Mouse (Mus musculus): ENCODE measurements around the gene Clpb. TPM values are rescaled to one million over a fixed set of nuclear protein-coding genes. Genes with fewer than 3 reads are reported as not detected.
A peak's percentile ranks its signal among the peaks of the same experiment; 100 is the strongest.

The Clpb gene
- total RNA-seq, 2 experiments from 2014 or later, result 62.7 to 67.0 TPM

- intact Hi-C loops (cut with DNase I), result no loop called here
- no peak for DNase-seq
Measured at GRCm38 (mm10) chr7:101671601-101672280, 8.3 kb downstream of the Clpb start.

GRCm38 (mm10) chr7:101673497-101673896, 10.1 kb downstream of the Clpb start:
- intact Hi-C loops (cut with DNase I), result no loop called here

GRCm38 (mm10) chr7:101676033-101676761, 12.8 kb downstream of the Clpb start:
- intact Hi-C loops (cut with DNase I), result loop anchor here (5.0 kb wide), 3 partner anchors 96 to 221 kb away; no protein-coding TSS in a partner anchor
- peak; percentile 36 for DNase-seq

More at GRCm38 (mm10) chr7:101673497-101673896, 10.1 kb downstream of the Clpb start:
- peak; percentile 57 to 68 for DNase-seq

GRCm38 (mm10) chr7:101676762-101677308, 13.4 kb downstream of the Clpb start:
- intact Hi-C loops (cut with DNase I), result loop anchor here (5.0 kb wide), 3 partner anchors 95 to 220 kb away; no protein-coding TSS in a partner anchor
- DNase-seq, result no peak

GRCm38 (mm10) chr7:101679591-101679990, 16.2 kb downstream of the Clpb start:
- intact Hi-C loops (cut with DNase I), result loop anchor here (2.0 to 5.0 kb wide), 4 partner anchors 93 to 218 kb away; partner anchors contain the start of gene Inppl1
- peak; percentile 86 to 90 for DNase-seq

GRCm38 (mm10) chr7:101680961-101681360, 17.5 kb downstream of the Clpb start:
- DNase-seq, result no peak
- intact Hi-C loops (cut with DNase I), result no loop called here

- intact Hi-C loops (cut with DNase I), result no loop called here
- no peak for DNase-seq
Measured at GRCm38 (mm10) chr7:101681565-101682071, 18.2 kb downstream of the Clpb start.

- no peak for DNase-seq
- intact Hi-C loops (cut with DNase I), result no loop called here
Measured at GRCm38 (mm10) chr7:101682886-101683285, 19.5 kb downstream of the Clpb start.

GRCm38 (mm10) chr7:101683976-101684630, 20.7 kb downstream of the Clpb start:
- intact Hi-C loops (cut with DNase I), result no loop called here
- DNase-seq, result no peak

- intact Hi-C loops (cut with DNase I), result no loop called here
- no peak for DNase-seq
Measured at GRCm38 (mm10) chr7:101684671-101685070, 21.2 kb downstream of the Clpb start.

GRCm38 (mm10) chr7:101687144-101687543, 23.7 kb downstream of the Clpb start:
- intact Hi-C loops (cut with DNase I), result no loop called here
- DNase-seq, result no peak

- intact Hi-C loops (cut with DNase I), result no loop called here
- no peak for DNase-seq
Measured at GRCm38 (mm10) chr7:101690471-101690870, 27.0 kb downstream of the Clpb start.

- intact Hi-C loops (cut with DNase I), result no loop called here
- DNase-seq, result no peak
Measured at GRCm38 (mm10) chr7:101691863-101692262, 28.4 kb downstream of the Clpb start.

- no peak for DNase-seq
- intact Hi-C loops (cut with DNase I), result no loop called here
Measured at GRCm38 (mm10) chr7:101692446-101692845, 29.0 kb downstream of the Clpb start.

- intact Hi-C loops (cut with DNase I), result no loop called here
- DNase-seq, result no peak
Measured at GRCm38 (mm10) chr7:101695483-101695882, 32.0 kb downstream of the Clpb start.

- DNase-seq, result no peak
- intact Hi-C loops (cut with DNase I), result no loop called here
Measured at GRCm38 (mm10) chr7:101696931-101697723, 33.7 kb downstream of the Clpb start.

- intact Hi-C loops (cut with DNase I), result no loop called here
Measured at GRCm38 (mm10) chr7:101700296-101700695, 36.9 kb downstream of the Clpb start.

GRCm38 (mm10) chr7:101702706-101703105, 39.3 kb downstream of the Clpb start:
- intact Hi-C loops (cut with DNase I), result no loop called here
- DNase-seq, result no peak

More at GRCm38 (mm10) chr7:101700296-101700695, 36.9 kb downstream of the Clpb start:
- DNase-seq, result no peak

GRCm38 (mm10) chr7:101709586-101709985, 46.2 kb downstream of the Clpb start:
- intact Hi-C loops (cut with DNase I), result no loop called here
- no peak for DNase-seq

- intact Hi-C loops (cut with DNase I), result no loop called here
- no peak for DNase-seq
Measured at GRCm38 (mm10) chr7:101710236-101710635, 46.8 kb downstream of the Clpb start.
